Mouse (Mus musculus): ENCODE measurements at regions not wholly inside any gene's neighbourhood (a gene's known extent, or its start where the extent isn't known, plus 50 kb on each side); places are given as distances from the start of the nearest gene placed in this dataset.

- DNase-seq (ENCODE audit: low spot score): no peak
Measured at GRCm38 (mm10) chr13:101824962-101825361, 56.9 kb upstream of the Pik3r1 start.

- DNase-seq (ENCODE audit: low spot score): no peak
Measured at GRCm38 (mm10) chr13:101831872-101832629, 64.0 kb upstream of the Pik3r1 start.

- DNase-seq (ENCODE audit: low spot score): no peak
Measured at GRCm38 (mm10) chr13:101834546-101834945, 66.5 kb upstream of the Pik3r1 start.

GRCm38 (mm10) chr13:101836992-101837391 lies 69.0 kb upstream of the Pik3r1 start:
- DNase-seq (ENCODE audit: low spot score): no peak

GRCm38 (mm10) chr13:101844461-101845440 lies 76.7 kb upstream of the Pik3r1 start:
- DNase-seq (ENCODE audit: low spot score): no peak

GRCm38 (mm10) chr13:101846016-101846415 lies 78.0 kb upstream of the Pik3r1 start:
- DNase-seq (ENCODE audit: low spot score): peak; percentile 61

- no peak for DNase-seq (ENCODE audit: low spot score)
Measured at GRCm38 (mm10) chr13:101847879-101848600, 80.0 kb upstream of the Pik3r1 start.

- peak; percentile 39 for DNase-seq (ENCODE audit: low spot score)
Measured at GRCm38 (mm10) chr13:101848601-101849147, 80.7 kb upstream of the Pik3r1 start.

GRCm38 (mm10) chr13:101849416-101849815 lies 81.4 kb upstream of the Pik3r1 start:
- DNase-seq (ENCODE audit: low spot score): no peak

- no peak for DNase-seq (ENCODE audit: low spot score)
Measured at GRCm38 (mm10) chr13:101851329-101851728, 83.3 kb upstream of the Pik3r1 start.

- no peak for DNase-seq (ENCODE audit: low spot score)
Measured at GRCm38 (mm10) chr13:101852960-101853359, 84.9 kb upstream of the Pik3r1 start.

- DNase-seq (ENCODE audit: low spot score): no peak
Measured at GRCm38 (mm10) chr13:101855141-101855540, 87.1 kb upstream of the Pik3r1 start.

GRCm38 (mm10) chr13:101860704-101861103 lies 92.7 kb upstream of the Pik3r1 start:
- no peak for DNase-seq (ENCODE audit: low spot score)

GRCm38 (mm10) chr13:101862011-101862410 lies 94.0 kb upstream of the Pik3r1 start:
- DNase-seq (ENCODE audit: low spot score): no peak

GRCm38 (mm10) chr13:101863015-101863414 lies 95.0 kb upstream of the Pik3r1 start:
- no peak for DNase-seq (ENCODE audit: low spot score)

- no peak for DNase-seq (ENCODE audit: low spot score)
Measured at GRCm38 (mm10) chr13:101863602-101864001, 95.6 kb upstream of the Pik3r1 start.

- DNase-seq (ENCODE audit: low spot score): no peak
Measured at GRCm38 (mm10) chr13:101866843-101867242, 98.8 kb upstream of the Pik3r1 start.

- no peak for DNase-seq (ENCODE audit: low spot score)
Measured at GRCm38 (mm10) chr13:101874761-101875160, 106.7 kb upstream of the Pik3r1 start.

- no peak for DNase-seq (ENCODE audit: low spot score)
Measured at GRCm38 (mm10) chr13:101876069-101876468, 108.1 kb upstream of the Pik3r1 start.

- DNase-seq (ENCODE audit: low spot score): no peak
Measured at GRCm38 (mm10) chr13:101876601-101877000, 108.6 kb upstream of the Pik3r1 start.

GRCm38 (mm10) chr13:101878168-101878567 lies 110.2 kb upstream of the Pik3r1 start:
- DNase-seq (ENCODE audit: low spot score): no peak

GRCm38 (mm10) chr13:101879561-101880081 lies 111.6 kb upstream of the Pik3r1 start:
- peak; percentile 14 for DNase-seq (ENCODE audit: low spot score)
